Mouse (Mus musculus): Measurements from ENCODE around the gene Mcoln2. TPM values are rescaled to one million over a fixed set of nuclear protein-coding genes. Genes with fewer than 3 reads are reported as not detected.

The Mcoln2 gene
- total RNA-seq (2015; ENCODE audit: low replicate concordance) (1.4 TPM in 1 of 2 replicates, not detected in the other), total RNA-seq (2017; ENCODE audit: low replicate concordance) (1.9 and 6.5 TPM in 2 replicates)

DNA sequence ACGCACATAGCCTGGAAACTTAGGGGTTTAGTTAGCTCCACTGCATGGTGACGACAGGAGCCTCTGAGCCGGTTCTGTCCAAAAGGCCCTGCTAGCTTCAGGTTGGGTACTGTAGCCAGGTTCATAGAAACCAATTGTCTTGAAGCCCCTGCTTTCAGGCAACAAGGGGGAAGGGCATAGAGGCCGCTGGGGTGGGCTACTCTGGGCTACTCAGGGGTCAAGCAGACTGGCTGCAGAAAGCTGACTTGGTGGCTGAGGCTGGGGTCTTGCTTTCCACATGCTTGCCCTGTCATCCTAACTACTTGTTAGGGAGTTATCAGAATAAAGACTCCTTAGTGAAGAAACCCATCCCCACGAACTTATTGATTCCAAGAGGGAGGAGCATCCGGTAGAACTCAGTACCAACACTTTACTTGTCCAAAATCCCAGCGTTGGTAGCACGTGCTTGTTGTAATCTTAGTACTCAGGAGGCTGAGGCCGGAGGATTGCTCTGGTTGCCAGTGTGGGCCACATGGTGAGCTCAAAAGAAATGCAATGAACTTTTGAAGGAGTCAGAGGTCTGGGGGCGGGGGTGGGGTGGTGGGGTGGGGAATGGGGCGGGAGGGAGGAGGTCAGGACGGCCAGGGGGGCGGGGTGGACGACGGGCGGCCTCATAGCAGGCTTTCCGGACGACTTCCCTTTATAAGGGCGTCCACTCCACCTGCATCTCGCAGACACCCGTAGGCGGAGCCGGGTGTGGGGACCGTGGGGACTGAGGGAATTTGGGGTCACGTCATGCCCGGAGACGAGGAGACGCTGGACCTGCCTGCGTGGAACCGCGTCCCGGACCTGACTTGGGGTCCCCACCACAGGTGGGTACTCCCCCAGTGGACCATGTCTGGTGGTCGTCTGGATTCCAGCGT is at the start of gene Mcoln2:
Gene Mcoln2 (plus strand): TSS at position 678 of the 902 bp plus-strand sequence.
- ATAC-seq (replicated peaks; ENCODE audit: low FRiP score, poor library complexity, severe bottlenecking) = no peak

DNA sequence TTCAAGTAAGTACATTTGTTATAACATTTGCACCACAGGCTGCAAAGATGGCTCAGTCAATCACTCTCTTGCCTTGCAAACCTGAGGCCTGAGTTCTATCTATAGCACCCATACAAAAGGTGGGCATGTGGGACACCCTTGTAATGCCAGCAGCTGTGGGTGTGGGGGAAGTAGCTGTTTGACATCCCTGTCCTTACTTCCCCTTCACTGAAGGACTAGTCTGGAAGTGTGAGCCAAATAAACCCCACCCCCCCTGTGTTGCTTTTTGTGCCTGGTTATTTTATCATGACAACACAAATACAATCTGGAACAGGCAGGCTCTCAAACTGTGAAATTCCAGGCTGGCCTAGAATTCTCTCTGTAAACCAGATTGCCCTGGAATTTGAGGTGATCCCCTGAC is 49.7 kb upstream of the Mcoln2 start:
- no peak for ATAC-seq (replicated peaks; ENCODE audit: low FRiP score, poor library complexity, severe bottlenecking)

DNA sequence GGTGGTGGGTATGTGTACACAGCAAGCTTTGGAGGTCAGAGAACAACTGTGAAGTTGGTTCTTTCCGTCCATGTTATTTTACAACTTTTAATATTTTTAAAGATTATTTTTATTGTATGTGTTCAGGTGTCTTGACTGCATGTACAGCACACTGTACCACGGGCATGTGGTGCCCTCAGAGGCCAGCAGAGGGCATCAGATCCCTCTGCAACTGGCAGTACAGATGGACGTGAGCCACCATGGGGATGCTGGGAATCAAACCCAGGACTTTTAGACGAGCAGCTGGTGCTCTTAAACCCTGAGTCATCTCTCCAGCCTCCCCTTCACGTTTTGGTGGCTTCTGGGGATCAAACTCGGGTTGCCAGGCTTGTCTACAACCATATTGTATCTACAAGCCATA is 47.6 kb upstream of the Mcoln2 start:
- no peak for ATAC-seq (replicated peaks; ENCODE audit: low FRiP score, poor library complexity, severe bottlenecking)

DNA sequence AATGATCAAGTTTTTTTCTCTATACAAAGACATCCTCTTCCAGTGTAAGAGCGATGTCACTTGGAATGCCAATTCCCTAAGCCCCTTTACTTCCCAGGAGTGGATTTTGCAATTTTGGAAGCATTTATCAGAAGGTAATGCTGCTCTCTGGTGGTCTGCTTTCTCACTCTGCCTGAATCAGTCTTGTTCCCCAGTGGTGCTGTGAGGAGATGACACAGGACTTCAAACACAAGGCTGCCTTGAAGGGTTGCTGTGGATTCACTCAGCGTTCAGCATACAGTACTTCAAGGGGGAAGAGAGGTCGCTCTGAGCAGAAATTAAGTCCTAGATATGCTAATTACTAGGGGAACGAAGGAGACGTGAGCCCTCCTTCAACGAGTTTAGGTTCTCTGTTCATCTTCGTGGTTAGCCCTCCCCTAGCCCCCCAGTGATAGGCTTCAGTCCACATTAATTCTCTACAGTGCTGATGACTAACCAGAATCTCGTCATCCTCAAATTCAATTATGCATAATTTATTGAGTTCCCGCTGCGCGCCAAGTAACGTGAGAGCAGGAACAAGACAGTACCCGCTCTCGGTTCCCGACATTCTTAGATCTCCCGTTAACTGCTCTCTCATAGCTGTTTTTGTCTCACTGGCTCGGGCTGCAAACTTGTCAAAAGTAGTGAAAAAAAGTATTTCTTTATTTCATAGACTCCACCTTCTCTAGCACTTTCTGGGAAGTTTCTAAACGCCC is 42.4 kb upstream of the Mcoln2 start:
- no peak for ATAC-seq (replicated peaks; ENCODE audit: low FRiP score, poor library complexity, severe bottlenecking)

DNA sequence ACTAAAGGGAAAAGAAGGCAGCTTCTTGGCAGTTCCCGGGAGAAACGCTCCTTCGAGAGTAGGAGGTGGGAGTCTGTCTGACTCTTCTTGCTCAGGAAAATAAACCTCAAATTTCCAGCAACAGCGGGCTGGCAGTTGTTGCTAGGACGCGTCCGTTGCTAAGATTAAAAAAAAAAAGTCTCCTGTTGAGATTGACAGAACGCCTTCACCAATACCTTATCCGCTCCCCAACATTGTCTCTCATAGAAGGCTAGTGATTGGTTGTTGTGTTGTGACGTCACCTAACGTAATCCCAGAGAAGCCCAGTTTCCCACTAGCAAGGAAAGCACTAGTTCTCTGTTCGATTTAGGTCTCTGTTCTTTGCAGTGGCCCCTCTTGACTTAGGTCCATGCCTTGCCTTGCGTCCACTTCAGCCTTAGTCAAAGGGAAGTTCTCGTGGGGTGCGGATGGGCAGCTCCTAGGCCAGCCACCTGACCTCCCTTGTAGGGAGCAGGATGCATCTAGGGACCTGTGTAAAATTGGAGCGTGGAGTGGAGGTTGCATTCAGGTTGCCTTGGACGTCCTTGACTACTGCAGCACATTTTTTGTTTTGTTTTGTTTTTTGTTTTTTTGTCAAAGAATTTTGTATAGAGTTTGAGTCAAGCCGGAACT is 41.6 kb upstream of the Mcoln2 start, which contains the start of gene Wdr63:
Gene Wdr63 (minus strand): TSS at position 210 of the 651 bp plus-strand sequence.
- ATAC-seq (replicated peaks; ENCODE audit: low FRiP score, poor library complexity, severe bottlenecking) = no peak

DNA sequence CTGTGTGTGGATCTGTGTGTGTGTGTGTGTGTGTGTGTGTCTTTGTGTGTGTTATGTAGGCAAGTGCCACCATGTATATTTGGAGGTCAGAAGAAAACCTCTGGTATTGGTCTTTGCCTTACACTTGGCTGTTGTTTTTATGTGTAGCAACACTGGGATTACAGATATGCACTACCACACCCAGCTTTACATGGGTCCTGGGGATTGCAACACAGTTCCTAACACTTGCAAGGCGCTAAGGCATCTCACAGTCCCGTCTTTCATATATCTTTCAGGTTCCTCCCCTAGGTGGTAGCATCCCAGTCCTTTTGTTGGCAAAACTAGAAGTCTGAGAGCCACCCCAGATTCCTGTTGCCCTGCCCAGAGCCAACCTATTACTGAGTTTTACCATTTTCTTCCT is 40.7 kb upstream of the Mcoln2 start:
- no peak for ATAC-seq (replicated peaks; ENCODE audit: low FRiP score, poor library complexity, severe bottlenecking)

DNA sequence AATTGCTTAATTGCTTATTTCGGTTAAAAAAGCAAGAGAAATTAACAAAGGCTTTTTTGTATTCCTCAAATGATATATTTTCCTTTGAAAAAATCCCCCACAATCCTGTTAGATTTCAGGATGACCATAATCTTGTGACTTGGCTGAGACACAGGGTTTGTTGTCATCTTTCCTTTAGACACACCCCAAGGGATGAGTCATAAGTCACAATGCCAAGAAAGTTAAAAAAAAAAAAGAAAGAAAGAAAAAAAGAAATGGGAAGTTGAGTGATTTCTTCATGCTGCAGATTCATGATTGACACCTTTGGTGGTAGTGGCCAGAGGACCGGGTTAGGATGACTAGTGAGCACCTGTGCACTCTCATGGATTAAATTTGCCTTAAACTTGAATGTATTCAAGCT is 39.3 kb upstream of the Mcoln2 start:
- no peak for ATAC-seq (replicated peaks; ENCODE audit: low FRiP score, poor library complexity, severe bottlenecking)

DNA sequence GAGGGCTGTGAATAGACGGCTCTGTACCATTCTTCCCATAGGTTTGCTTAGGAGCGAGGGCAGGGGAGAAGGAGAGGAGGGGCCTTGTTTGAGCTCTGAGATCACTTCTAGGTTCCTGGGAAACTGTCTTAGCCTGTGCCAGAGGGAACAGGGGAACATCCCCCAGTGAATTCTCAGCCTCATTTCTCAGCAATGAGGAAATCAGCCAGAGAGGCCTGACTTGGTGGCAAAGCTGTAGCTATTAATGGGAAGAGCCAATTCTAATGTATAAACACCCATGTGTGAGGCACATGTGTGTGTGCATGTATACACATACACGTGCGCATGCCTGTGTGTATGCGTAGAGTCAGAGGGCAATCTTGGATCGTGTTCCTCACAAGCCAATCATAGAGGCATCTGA is 38.7 kb upstream of the Mcoln2 start:
- ATAC-seq (replicated peaks; ENCODE audit: low FRiP score, poor library complexity, severe bottlenecking) = no peak

DNA sequence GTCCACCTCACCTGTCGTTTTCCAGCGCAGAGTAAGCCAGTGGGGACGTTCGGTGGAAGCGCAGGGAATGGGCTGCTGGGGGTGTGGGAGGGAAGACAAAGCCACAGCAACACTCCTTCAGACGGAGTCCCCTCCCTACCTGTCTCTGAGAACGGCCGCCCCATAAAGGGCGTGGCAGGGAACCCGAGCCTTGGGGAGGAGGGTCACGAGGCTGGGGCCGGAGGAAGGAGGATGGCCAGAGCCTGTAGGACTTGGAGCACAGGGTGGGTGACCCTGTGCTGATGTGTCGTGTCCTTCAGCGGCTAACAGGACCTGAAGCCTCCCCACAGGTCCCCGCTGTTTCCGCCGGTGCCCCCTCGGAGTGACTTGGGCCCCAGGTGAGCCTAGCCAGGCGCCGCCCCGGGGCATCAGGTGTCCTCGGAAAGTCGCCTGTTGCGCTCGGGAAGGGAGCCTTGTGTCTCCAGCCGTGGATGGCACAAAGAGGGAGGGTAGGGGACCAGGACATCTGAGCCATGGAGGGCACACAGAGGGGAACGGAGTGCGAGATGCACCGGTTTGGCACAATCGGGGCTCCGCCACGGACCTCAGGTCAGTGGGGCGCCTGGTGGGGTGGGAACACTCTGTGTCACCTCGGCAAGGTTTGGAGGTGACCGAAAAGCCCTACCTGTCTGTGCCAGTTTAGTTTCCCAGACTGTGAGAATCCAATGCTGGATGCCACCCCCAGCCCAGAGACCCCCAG is 32.2 kb upstream of the Mcoln2 start, which contains the start of gene Mcoln3:
Gene Mcoln3 (plus strand): TSS at position 193 of the 739 bp plus-strand sequence.
- no peak for ATAC-seq (replicated peaks; ENCODE audit: low FRiP score, poor library complexity, severe bottlenecking)

DNA sequence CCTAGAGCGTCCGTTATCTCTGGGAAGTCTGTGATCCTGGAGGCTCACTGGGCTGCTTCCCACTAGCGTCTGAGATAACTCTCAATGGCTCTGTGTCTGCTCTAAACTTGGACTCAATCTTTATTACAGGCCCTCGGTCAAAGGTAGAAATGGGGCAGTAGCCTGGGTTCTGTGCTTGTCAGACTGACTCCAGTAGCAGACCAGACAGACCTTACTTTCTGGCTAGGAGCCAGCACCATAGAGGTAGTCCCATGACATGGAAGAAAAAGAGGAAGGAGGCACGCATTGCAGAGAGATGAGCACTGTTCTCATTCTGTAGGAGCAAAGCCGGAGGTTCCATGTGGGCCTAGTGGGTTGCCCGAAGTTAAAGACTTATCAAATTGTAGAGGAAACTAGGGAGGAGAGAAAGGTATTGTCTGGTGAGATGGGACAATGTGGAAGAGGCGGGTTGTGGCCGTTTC is 31.6 kb upstream of the Mcoln2 start:
- ATAC-seq (replicated peaks; ENCODE audit: low FRiP score, poor library complexity, severe bottlenecking) = no peak

DNA sequence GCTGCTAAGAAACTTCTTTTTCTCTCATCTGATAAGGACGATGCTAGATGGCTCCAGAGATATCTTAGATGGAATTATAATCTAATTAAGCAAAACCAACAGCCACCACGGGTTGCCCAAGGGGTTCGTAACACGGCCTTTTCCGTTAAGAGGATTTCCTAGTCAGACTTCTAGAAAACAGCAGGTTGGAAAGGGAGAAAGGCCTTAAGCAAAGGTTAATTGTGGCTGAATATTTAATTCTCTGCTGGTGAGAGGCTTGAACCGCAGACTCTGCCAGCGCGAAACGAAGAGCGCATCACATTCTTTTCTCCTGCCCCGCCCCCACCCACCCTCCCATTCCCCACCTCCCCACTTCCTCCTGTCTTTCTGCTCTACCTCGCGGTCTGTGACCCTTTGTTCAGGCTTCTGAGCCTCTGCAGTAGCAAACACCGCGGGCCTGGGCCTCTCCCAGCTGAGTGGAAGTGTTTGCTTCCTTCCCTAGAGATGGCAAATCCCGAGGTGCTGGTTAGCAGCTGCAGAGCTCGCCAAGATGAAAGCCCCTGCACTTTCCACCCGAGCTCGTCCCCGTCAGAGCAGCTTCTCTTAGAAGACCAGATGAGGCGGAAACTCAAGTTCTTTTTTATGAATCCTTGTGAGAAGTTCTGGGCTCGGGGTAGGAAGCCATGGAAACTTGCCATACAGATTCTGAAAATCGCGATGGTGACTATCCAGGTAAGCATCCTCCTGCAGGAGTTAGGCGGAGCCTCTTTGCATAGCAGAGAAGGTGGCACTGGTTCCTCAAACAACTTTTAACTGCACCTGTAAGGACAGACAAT is 28.1 kb upstream of the Mcoln2 start:
- ATAC-seq (replicated peaks; ENCODE audit: low FRiP score, poor library complexity, severe bottlenecking) = no peak

DNA sequence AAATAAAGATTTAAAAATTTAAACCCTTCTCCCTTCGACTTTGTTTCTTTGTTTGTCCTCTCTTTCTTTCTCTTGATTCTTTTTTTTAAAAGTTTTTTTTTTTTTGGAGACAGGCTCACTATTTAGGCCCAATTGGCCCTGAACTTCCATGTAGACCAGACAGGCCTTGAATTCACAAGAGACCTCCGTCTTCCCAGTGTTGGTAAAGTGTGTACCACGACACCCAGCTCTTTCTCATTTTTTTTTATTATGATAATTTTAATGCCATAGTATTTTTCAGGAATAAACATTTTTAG is 27.6 kb upstream of the Mcoln2 start:
- no peak for ATAC-seq (replicated peaks; ENCODE audit: low FRiP score, poor library complexity, severe bottlenecking)

DNA sequence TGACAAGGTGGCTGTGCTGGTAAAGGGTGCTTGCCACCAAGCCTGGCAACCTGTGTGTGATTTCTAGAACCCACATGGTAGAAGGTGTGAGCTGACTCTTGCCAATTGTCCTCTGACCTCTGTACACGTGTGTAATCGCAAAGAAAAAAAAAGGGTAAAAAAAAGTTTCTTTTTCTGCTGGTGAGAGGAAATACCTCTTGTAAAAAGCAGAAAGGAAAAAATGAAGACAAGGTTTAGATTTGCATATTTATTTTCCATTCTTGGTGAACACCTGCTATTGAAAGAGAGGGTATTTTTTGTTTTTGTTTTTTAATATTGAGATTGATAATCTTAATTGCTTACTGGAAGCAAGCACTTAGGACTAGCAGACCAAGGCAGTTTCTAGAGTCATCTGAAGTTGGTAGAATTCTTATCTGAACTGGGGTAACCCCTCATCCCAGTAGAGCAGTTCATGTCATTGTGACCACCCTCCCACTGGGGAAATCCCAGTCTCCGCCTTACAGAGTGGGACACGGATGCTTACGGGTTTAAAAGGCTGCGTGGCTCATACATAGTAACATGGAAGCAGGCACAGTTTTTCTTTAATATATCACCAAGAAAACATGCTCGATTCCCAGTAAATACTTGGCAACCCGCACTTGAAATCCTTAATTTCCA is 26.7 kb upstream of the Mcoln2 start:
- no peak for ATAC-seq (replicated peaks; ENCODE audit: low FRiP score, poor library complexity, severe bottlenecking)

DNA sequence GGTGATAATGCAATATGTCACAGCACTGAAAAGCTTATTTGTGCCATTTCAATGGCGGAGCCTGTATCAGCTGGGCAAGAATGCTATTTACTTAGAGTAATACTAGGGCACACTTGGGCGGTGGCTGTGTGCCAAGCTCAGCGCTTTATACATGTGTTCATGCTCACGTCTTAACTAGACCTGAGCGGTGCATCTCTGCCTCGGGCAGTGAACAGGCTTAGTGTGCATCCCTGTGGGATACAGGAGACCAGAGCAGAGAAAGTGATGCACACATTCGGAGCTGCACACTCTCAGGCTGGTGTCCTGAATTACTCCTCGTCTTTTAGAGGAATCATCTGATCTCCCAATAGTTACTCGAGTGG is 26.2 kb upstream of the Mcoln2 start:
- ATAC-seq (replicated peaks; ENCODE audit: low FRiP score, poor library complexity, severe bottlenecking) = no peak

DNA sequence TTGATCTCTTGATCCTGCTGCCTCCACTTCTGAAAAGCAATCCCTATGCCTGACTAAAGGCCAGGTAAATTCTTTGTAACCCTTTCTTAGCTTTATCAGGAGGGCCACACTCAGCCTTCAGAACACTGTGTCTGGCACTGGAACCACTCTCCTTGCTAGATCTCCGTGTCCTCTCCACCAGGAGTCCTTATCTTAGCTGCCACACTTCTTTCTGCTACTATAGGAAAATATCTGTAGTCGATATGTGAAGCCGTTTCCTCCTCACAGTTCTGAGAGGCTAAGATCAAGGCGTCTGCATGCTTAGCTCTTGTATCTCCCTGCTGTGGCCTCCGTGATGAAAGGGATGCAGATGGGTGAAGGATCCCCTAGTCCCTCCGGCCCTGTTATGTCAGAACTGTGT is 22.4 kb upstream of the Mcoln2 start:
- no peak for ATAC-seq (replicated peaks; ENCODE audit: low FRiP score, poor library complexity, severe bottlenecking)

DNA sequence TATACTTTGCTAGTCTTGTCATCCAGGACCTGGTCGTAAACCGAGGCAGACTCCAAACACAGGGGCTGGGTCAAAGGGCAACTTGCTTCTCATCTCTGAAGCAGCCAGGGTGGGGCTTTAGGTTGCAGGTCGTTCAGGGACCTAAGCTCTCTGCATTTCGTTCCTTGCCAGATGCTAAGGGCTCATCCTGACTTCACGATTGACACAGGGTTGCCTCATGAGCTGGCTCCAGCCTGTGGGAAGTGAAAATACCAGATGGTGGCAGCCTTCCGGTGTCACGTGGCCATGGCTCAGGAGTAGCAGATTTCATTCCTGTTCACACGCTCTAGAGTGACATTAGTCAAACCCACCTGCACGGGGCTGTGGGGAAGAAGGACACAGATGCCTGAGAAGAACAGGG is 14.8 kb upstream of the Mcoln2 start:
- ATAC-seq (replicated peaks; ENCODE audit: low FRiP score, poor library complexity, severe bottlenecking) = no peak

DNA sequence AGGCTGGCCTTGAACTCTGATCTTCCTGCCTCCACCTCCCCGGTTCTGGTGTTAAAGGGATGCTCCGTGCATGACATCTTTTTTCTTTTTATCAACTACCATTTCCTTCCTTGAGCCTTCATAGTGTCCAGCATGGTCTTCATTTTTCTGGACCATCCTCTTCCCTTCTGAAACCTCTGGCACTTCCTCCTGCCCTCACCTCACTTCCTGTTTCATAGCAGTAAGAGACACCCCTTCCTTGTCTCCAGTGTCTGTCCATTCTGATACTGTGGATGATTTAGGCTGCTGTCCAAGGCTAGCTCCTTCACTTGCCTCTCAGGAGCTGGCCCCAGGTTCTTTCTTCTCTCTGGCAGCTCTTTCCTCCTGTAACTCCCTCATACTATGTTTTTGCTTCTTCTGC is 14.2 kb upstream of the Mcoln2 start:
- ATAC-seq (replicated peaks; ENCODE audit: low FRiP score, poor library complexity, severe bottlenecking) = no peak

DNA sequence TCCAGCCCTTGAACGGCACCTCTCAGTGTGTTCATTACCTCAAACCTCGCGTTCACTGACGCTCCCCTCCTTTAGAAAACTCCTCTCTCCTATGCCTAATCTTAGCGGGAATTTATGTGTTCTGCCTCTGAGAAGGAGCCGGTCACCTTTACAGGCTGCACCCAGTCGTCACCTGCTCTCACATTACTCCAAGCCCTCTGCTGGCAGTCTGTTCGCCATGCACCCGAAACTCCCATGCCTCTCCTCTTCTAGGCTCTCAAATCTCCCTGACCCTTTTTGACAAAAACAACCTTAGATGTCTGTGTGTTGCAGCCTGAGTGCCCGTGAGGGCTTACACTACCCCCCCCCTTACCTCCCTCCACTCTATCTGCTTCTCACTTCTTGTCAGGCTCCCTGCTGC is 13.2 kb upstream of the Mcoln2 start:
- no peak for ATAC-seq (replicated peaks; ENCODE audit: low FRiP score, poor library complexity, severe bottlenecking)

DNA sequence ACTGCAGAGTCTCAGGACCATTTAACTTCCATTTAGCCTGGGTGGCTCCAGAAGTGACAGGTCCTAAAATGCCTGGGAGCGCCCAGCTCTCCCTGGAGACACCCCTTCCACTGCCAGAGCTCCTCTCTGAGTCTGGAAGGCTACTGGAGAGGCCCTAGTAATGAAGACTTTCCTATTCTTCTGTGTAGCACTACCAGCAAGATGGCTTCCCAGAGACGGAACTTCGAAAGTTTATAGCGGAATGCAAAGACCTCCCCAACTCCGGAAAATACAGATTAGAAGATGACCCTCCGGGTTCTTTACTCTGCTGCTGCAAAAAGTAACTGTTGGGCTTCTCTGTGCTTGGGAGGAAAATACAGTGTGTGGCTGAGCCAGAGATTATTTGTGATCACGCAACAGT is 9.4 kb upstream of the Mcoln2 start:
- ATAC-seq (replicated peaks; ENCODE audit: low FRiP score, poor library complexity, severe bottlenecking) = no peak

Data from erythroid progenitor cell, adult 5-6 weeks (primary cell).